Mouse (Mus musculus): Measurements from ENCODE around the gene Nek9. TPM values are rescaled to one million over a fixed set of nuclear protein-coding genes. Genes with fewer than 3 reads are reported as not detected.

Gene Nek9
- polyA plus RNA-seq, 1 experiment from 2014 or later, result 11.5 TPM

- no peak overlapping the region for H3K4me3 ChIP-seq (ENCODE audit: low read depth, low read length)
- H3K9me3 ChIP-seq (ENCODE audit: low read length), result no peaks in the 10 kb centered on the region
- 71% methylated on average over 3 of the region's 3 CpGs for WGBS
- ATAC-seq (no peak), DNase-seq (ENCODE audit: low spot score) (no peak)
- TF ChIP-seq CTCF (IDR thresholded peaks at IDR 0.05), result no peak
- no peak for TF ChIP-seq EP300 (IDR thresholded peaks at IDR 0.05)
- H3K36me3 ChIP-seq (ENCODE audit: insufficient read depth, low read length), result peaks cover 12% of the 10 kb centered on the region
- H3K4me2 ChIP-seq (replicated peaks; ENCODE audit: low read depth, low read length), result no peak overlapping the region
- H3K9ac ChIP-seq (replicated peaks; ENCODE audit: low read depth), result no peak overlapping the region
- H3K27ac ChIP-seq (ENCODE audit: low read length), result no peak overlapping the region
- H3K27me3 ChIP-seq (replicated peaks; ENCODE audit: insufficient read depth, low read length), result no peaks in the 10 kb centered on the region
- 0 out of 2 replicates have a peak, but pooled peaks cover 3% of the 10 kb centered on the region for H3K4me1 ChIP-seq (ENCODE audit: insufficient read depth, low read depth, low read length)
Observed at GRCm38 (mm10) chr12:85354061-85354460, 14.9 kb upstream of the Nek9 start.

DNA sequence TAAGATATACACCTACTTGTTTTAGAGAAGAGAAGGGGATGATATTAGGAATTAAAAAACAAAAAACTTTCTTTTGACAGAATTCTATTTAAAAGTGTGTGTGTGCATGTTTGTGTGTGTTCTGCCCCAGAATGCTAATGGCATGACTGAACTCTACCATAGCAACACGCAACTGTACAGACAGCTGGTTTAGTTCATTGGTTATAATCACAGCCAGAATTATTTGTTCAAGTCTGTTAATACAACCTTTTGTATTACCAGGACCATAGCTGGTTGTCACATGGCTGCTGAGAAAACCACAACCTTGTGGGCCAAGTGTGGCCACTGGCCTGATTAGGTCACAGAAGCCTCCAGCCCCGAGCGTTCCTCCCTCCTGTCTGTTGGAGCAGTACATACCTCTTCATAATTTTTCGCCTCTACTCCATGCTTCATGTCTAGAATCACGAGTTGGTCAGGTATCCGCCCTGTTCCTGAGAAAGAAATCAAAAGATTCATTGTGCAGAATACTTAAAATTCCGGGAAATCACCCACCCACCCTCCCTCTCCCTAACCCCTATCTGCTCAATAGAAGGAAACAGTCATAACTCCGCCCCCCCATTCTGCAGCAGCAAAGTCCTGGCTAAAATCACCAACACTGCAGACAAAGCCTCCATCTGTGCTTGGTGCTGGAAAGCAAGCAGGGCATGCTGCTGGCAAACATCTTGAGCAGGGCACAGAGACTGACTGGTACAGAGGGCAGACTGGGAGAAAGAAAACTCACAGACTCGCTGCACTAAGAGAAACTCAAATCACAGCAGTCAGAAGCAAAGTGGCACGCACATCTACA is 11.5 kb upstream of the Nek9 start:
- H3K9ac ChIP-seq (replicated peaks; ENCODE audit: low read depth), result no peak overlapping the region
- ATAC-seq (peak; percentile 29; the same call in 1 of the 2 replicates), DNase-seq (ENCODE audit: low spot score) (no peak)
- H3K27ac ChIP-seq (ENCODE audit: low read length), result peak overlapping the region; percentile 26; the same call in 1 of the 2 replicates
- no peak overlapping the region for H3K4me2 ChIP-seq (replicated peaks; ENCODE audit: low read depth, low read length)
- peaks cover 8% of the 10 kb centered on the region; the same call in 1 of the 2 replicates for H3K4me1 ChIP-seq (ENCODE audit: insufficient read depth, low read depth, low read length)
- no peak overlapping the region for H3K4me3 ChIP-seq (ENCODE audit: low read depth, low read length)
- no peaks in the 10 kb centered on the region for H3K9me3 ChIP-seq (ENCODE audit: low read length)
- 53% methylated on average over 10 of the region's 10 CpGs for WGBS
- H3K36me3 ChIP-seq (ENCODE audit: insufficient read depth, low read length), result peaks cover 18% of the 10 kb centered on the region
- TF ChIP-seq CTCF (IDR thresholded peaks at IDR 0.05), result no peak
- no peak for TF ChIP-seq EP300 (IDR thresholded peaks at IDR 0.05)
- no peaks in the 10 kb centered on the region for H3K27me3 ChIP-seq (replicated peaks; ENCODE audit: insufficient read depth, low read length)

DNA sequence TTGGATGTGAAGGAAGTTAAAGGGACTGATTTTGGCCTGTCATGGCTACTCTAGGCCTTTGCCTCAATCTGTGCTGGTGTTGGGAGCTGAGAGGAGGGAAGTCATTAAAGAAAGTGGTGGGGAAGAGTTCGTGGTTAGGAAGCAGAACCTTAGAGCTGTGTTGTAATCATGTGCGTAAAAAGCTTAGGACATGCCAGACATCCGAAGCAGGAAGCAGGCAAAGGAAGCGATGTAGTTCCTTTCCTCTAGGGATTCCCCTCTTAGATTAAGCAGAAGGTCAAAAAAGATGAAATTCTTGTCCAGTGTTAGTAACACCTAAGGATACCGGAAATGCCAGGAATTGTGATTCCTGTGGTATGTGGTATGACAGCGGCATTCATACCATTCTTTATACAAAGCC is 9.2 kb upstream of the Nek9 start:
- Histone ChIP-seq H3K9me3 (ENCODE audit: low read length) (no peaks in the 10 kb centered on the region), H3K27me3 (replicated peaks; ENCODE audit: insufficient read depth, low read length) (no peaks in the 10 kb centered on the region), H3K4me1 (ENCODE audit: insufficient read depth, low read depth, low read length) (peaks cover 8% of the 10 kb centered on the region; the same call in 1 of the 2 replicates), H3K4me2 (replicated peaks; ENCODE audit: low read depth, low read length) (no peak overlapping the region), H3K27ac (ENCODE audit: low read length) (peak overlapping the region; percentile 60), H3K9ac (replicated peaks; ENCODE audit: low read depth) (no peak overlapping the region), H3K36me3 (ENCODE audit: insufficient read depth, low read length) (peaks cover 19% of the 10 kb centered on the region), H3K4me3 (ENCODE audit: low read depth, low read length) (no peak overlapping the region)
- TF ChIP-seq CTCF (IDR thresholded peaks at IDR 0.05) (no peak), EP300 (IDR thresholded peaks at IDR 0.05) (peak; percentile 65)
- DNase-seq (ENCODE audit: low spot score) (peak; percentile 71), ATAC-seq (peak; percentile 57)
- 56% methylated on average over 6 of the region's 6 CpGs for WGBS

GRCm38 (mm10) chr12:85347196-85347595 is 8.0 kb upstream of the Nek9 start:
- Histone ChIP-seq H3K4me1 (ENCODE audit: insufficient read depth, low read depth, low read length) (peaks cover 8% of the 10 kb centered on the region; the same call in 1 of the 2 replicates), H3K27me3 (replicated peaks; ENCODE audit: insufficient read depth, low read length) (no peaks in the 10 kb centered on the region), H3K9ac (replicated peaks; ENCODE audit: low read depth) (no peak overlapping the region), H3K9me3 (ENCODE audit: low read length) (no peaks in the 10 kb centered on the region), H3K36me3 (ENCODE audit: insufficient read depth, low read length) (peaks cover 15% of the 10 kb centered on the region; the same call in 1 of the 2 replicates), H3K27ac (ENCODE audit: low read length) (peak overlapping the region; percentile 64), H3K4me2 (replicated peaks; ENCODE audit: low read depth, low read length) (no peak overlapping the region), H3K4me3 (ENCODE audit: low read depth, low read length) (no peak overlapping the region)
- WGBS, result 62% methylated on average over 3 of the region's 3 CpGs
- ATAC-seq (no peak), DNase-seq (ENCODE audit: low spot score) (no peak)
- TF ChIP-seq CTCF (IDR thresholded peaks at IDR 0.05) (no peak), EP300 (IDR thresholded peaks at IDR 0.05) (no peak)

DNA sequence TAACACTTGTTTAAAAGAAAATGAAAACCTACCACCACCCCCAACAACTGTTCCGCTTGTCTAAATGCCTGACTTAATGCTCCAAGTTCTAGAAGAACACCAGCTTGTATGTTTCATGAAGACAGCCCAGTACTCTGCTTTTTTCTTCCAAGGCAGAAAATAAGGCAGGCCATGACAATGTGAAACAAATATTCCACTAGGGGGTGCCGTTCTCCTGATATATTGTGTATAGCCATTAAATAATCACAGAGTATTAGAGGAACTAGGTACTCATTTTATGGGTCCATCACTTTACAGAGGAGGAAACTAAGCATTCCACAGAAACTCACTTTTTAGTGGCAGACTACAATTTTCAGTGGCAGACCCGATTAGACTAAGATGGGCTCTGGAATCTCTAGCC is 7.2 kb upstream of the Nek9 start:
- no peaks in the 10 kb centered on the region for H3K27me3 ChIP-seq (replicated peaks; ENCODE audit: insufficient read depth, low read length)
- H3K4me1 ChIP-seq (ENCODE audit: insufficient read depth, low read depth, low read length), result peaks cover 8% of the 10 kb centered on the region; the same call in 1 of the 2 replicates
- no peak overlapping the region for H3K9ac ChIP-seq (replicated peaks; ENCODE audit: low read depth)
- no peak overlapping the region for H3K4me3 ChIP-seq (ENCODE audit: low read depth, low read length)
- peak; percentile 77 for TF ChIP-seq CTCF (IDR thresholded peaks at IDR 0.05)
- peak; percentile 55; the same call in 1 of the 2 replicates for TF ChIP-seq EP300 (IDR thresholded peaks at IDR 0.05)
- no peaks in the 10 kb centered on the region for H3K9me3 ChIP-seq (ENCODE audit: low read length)
- ATAC-seq (peak; percentile 58), DNase-seq (ENCODE audit: low spot score) (peak; percentile 93)
- H3K27ac ChIP-seq (ENCODE audit: low read length), result no peak overlapping the region
- no peak overlapping the region for H3K4me2 ChIP-seq (replicated peaks; ENCODE audit: low read depth, low read length)
- peaks cover 18% of the 10 kb centered on the region; the same call in 1 of the 2 replicates for H3K36me3 ChIP-seq (ENCODE audit: insufficient read depth, low read length)
- 45% methylated on average over 3 of the region's 3 CpGs for WGBS

DNA sequence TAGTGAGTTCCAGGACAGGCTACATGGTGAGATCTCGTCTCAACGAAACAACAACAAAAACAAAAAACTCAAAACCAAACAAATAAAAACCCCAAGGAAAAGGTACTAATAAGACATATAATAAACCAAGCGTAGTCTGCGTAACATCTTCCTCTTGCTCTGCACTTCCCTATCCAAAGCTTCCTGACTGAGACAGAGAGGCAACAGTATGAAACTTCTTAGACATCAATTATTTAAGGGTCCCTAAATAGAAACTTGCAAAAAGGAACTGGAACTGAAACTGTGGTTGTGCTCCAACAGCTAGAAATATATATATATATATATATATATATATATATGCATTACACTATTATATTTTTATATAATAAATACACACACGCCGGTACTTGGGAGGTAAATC is 6.4 kb upstream of the Nek9 start:
- Histone ChIP-seq H3K4me3 (ENCODE audit: low read depth, low read length) (no peak overlapping the region), H3K27me3 (replicated peaks; ENCODE audit: insufficient read depth, low read length) (no peaks in the 10 kb centered on the region), H3K4me2 (replicated peaks; ENCODE audit: low read depth, low read length) (no peak overlapping the region), H3K9ac (replicated peaks; ENCODE audit: low read depth) (no peak overlapping the region), H3K9me3 (ENCODE audit: low read length) (no peaks in the 10 kb centered on the region), H3K36me3 (ENCODE audit: insufficient read depth, low read length) (peaks cover 18% of the 10 kb centered on the region; the same call in 1 of the 2 replicates), H3K4me1 (ENCODE audit: insufficient read depth, low read depth, low read length) (peaks cover 5% of the 10 kb centered on the region; the same call in 1 of the 2 replicates), H3K27ac (ENCODE audit: low read length) (no peak overlapping the region)
- TF ChIP-seq EP300 (IDR thresholded peaks at IDR 0.05) (no peak), CTCF (IDR thresholded peaks at IDR 0.05) (no peak)
- WGBS, result 88% methylated on average over 6 of the region's 6 CpGs
- ATAC-seq (no peak), DNase-seq (ENCODE audit: low spot score) (no peak)
